Mouse (Mus musculus) lung, embryonic 16.5 days (tissue): Measurements from ENCODE around the gene Rcbtb2. TPM values are rescaled to one million over a fixed set of nuclear protein-coding genes. Genes with fewer than 3 reads are reported as not detected.

Source experiments
- ATAC-seq: fragments of 200-750 bp; cut with Nextera tagmentation; 2 replicates; pipeline ENCODE4 v1.8.0; 2017; ENCODE audit warnings: low read depth, mild to moderate bottlenecking, moderate library complexity
- H3K27ac ChIP-seq: fragments of 300-500 bp; sonication (generic); 2 replicates; pipeline ENCODE4 v1.5.1; 2014; ENCODE audit warnings: mild to moderate bottlenecking, control low read depth, low read length
- H3K27me3 ChIP-seq: fragments of 300-500 bp; sonication (generic); 2 replicates; pipeline ENCODE4 v1.6.1; 2014; ENCODE audit warnings: low read depth, low read length, mixed read lengths; ENCODE audit not compliant: control insufficient read depth, insufficient read depth
- H3K36me3 ChIP-seq: fragments of 300-500 bp; sonication (generic); 2 replicates; pipeline ENCODE4 v1.6.1; 2014; ENCODE audit warnings: low read length; ENCODE audit not compliant: control insufficient read depth, insufficient read depth
- H3K4me1 ChIP-seq: fragments of 300-500 bp; sonication (generic); replicated peaks from 2 replicates; pipeline ENCODE4 v1.6.1; 2014; ENCODE audit warnings: low read length, mixed read lengths; ENCODE audit not compliant: control insufficient read depth, insufficient read depth
- H3K4me2 ChIP-seq: fragments of 300-500 bp; sonication (generic); 2 replicates; pipeline ENCODE4 v1.6.1; 2014; ENCODE audit warnings: low read depth, low read length, control low read depth
- H3K4me3 ChIP-seq: fragments of 300-500 bp; sonication (generic); 2 replicates; pipeline ENCODE4 v1.5.1; 2014; ENCODE audit warnings: mild to moderate bottlenecking, low read length, control low read depth
- H3K9ac ChIP-seq: fragments of 300-500 bp; sonication (generic); 2 replicates; pipeline ENCODE4 v1.6.1; 2014; ENCODE audit warnings: low read length, control low read depth
- H3K9me3 ChIP-seq: fragments of 300-500 bp; sonication (generic); 2 replicates; pipeline ENCODE4 v1.6.1; 2016; ENCODE audit warnings: low read length; ENCODE audit not compliant: control insufficient read depth
- WGBS: fragments of 180-500 bp; shearing (Covaris S2); extraction: QIAGEN DNeasy Blood & Tissue Kit; methylation state at CpG from one replicate; pipeline ENCODE4 v1.1.7; 2014; 5-methylcytosine and 5-hydroxymethylcytosine counted together
- polyA plus RNA-seq: library from polyadenylated mRNA; unstranded; fragments of >200 nt; fragmentation: Nextera tagmentation; extraction: Ambion mirVana; gene quantifications from 2 replicates; pipeline ENCODE4 v1.2.1, GENCODE M21; 2015

The Rcbtb2 gene
- polyA plus RNA-seq = 99.7 and 101 TPM in 2 replicates

DNA sequence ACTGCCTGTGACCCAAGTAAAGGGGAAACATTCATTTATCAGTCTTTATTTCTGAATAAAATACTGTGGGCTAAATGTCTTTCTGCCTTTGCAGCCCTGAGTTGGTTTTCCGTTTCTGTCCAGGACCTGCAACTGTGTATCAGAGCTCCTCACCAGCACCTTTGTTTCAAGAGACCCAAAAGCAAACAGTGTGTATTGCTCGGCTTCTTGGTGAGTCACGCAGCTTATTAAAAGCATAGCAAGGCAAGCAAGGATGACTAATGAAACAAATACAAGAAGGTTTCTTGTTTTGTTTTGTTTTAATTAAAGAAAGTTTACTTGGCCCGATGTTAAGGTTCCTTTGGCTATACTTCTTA is at the start of gene Rcbtb2:
Gene Rcbtb2 (plus strand): TSS at position 115 of the 356 bp plus-strand sequence.
- Histone ChIP-seq H3K9me3 (no peaks in the 10 kb centered on the region), H3K4me3 (no peak within 1 kb of the TSS), H3K4me2 (no peak within 1 kb of the TSS), H3K4me1 (peaks cover 5% of the 10 kb centered on the region), H3K27ac (0 out of 2 replicates have a peak within 1 kb of the TSS, but pooled peaks have one; percentile 19), H3K27me3 (no peaks in the 10 kb centered on the region), H3K9ac (no peak within 1 kb of the TSS), H3K36me3 (no peaks in the 10 kb centered on the region)
- 39% methylated on average over 4 of the region's 4 CpGs for WGBS
- no peak for ATAC-seq

GRCm38 (mm10) chr14:73083563-73083962 is 39.3 kb upstream of the Rcbtb2 start:
- H3K4me1 ChIP-seq = no peaks in the 10 kb centered on the region
- no peak overlapping the region for H3K4me3 ChIP-seq
- H3K4me2 ChIP-seq = no peak overlapping the region
- H3K36me3 ChIP-seq = no peaks in the 10 kb centered on the region
- no peaks in the 10 kb centered on the region for H3K27me3 ChIP-seq
- ATAC-seq = no peak
- no peaks in the 10 kb centered on the region for H3K9me3 ChIP-seq
- WGBS = 68% methylated on average over 2 of the region's 2 CpGs
- no peak overlapping the region for H3K9ac ChIP-seq
- H3K27ac ChIP-seq = no peak overlapping the region

DNA sequence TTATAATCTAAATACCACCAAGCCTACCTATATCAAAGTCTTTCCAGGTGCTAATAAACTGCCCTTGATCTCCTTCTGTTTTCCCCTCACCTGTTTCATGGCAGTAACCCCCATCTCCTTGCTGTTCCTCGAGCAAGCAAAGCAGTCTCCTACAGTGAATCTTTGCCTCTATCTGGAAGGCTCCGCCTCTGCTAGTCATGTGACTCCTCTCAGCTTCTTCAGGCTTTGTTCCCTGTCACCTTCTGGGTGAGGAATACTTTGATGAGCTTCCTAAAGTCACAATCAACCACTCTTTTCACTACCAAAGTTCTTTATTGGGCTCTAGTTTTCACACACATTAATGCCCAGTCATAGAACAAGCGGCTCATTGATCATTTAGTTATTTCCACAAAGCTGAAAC is 36.4 kb upstream of the Rcbtb2 start:
- Histone ChIP-seq H3K9me3 (no peaks in the 10 kb centered on the region), H3K36me3 (no peaks in the 10 kb centered on the region), H3K9ac (no peak overlapping the region), H3K27ac (no peak overlapping the region), H3K27me3 (no peaks in the 10 kb centered on the region), H3K4me1 (no peaks in the 10 kb centered on the region), H3K4me3 (no peak overlapping the region), H3K4me2 (no peak overlapping the region)
- ATAC-seq = no peak
- 60% methylated on average over 3 of the region's 3 CpGs for WGBS

GRCm38 (mm10) chr14:73087247-73087646 is 35.6 kb upstream of the Rcbtb2 start:
- Histone ChIP-seq H3K27ac (no peak overlapping the region), H3K4me2 (no peak overlapping the region), H3K4me1 (no peaks in the 10 kb centered on the region), H3K4me3 (no peak overlapping the region), H3K36me3 (no peaks in the 10 kb centered on the region), H3K27me3 (no peaks in the 10 kb centered on the region), H3K9me3 (no peaks in the 10 kb centered on the region), H3K9ac (no peak overlapping the region)
- WGBS = 82% methylated on average over 5 of the region's 5 CpGs
- no peak for ATAC-seq

DNA sequence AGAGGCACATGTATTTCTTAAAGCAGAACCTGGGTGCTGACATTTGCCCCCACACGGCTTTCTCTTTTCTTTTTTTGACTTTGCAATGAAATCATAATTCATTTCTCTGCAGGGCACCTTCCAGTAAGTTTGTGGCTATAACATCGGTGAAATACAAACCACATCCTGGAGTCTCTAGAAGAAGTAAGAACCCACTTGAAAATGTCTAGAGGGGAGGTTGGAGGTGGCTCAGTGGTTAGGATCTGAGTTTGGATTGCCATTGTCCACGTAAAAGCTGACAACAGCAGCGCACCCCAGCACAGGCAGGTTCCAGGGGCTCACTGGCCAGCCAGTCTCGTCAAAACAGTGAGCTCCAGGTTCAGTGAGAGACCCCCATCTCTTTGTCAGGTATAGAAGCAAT is 35.1 kb upstream of the Rcbtb2 start:
- H3K36me3 ChIP-seq = no peaks in the 10 kb centered on the region
- no peak for ATAC-seq
- no peak overlapping the region for H3K4me3 ChIP-seq
- H3K27me3 ChIP-seq = no peaks in the 10 kb centered on the region
- H3K4me2 ChIP-seq = no peak overlapping the region
- no peaks in the 10 kb centered on the region for H3K4me1 ChIP-seq
- H3K27ac ChIP-seq = no peak overlapping the region
- no peaks in the 10 kb centered on the region for H3K9me3 ChIP-seq
- 78% methylated on average over 5 of the region's 5 CpGs for WGBS
- H3K9ac ChIP-seq = no peak overlapping the region

DNA sequence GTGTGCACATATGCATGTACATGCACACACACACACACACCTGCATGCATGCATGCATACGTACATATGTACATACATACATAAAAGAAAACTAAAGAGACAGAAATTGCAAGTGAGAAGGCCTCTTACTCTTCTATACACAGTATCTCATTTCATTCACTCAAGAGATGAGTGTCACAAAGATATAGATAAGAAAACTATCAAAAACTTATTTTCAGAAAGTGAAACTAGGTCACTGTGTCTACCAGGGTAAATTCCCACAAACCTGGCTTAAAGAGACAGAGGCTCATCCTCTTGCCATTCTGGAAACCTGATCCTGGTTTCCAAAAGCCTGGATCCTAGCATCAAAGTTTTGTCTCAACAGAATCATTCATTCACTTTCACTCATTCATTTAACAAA is 34.6 kb upstream of the Rcbtb2 start:
- 76% methylated on average over 1 of the region's 1 CpGs for WGBS
- Histone ChIP-seq H3K27me3 (no peaks in the 10 kb centered on the region), H3K4me3 (no peak overlapping the region), H3K27ac (no peak overlapping the region), H3K4me1 (no peaks in the 10 kb centered on the region), H3K9me3 (no peaks in the 10 kb centered on the region), H3K4me2 (no peak overlapping the region), H3K9ac (no peak overlapping the region), H3K36me3 (no peaks in the 10 kb centered on the region)
- no peak for ATAC-seq

GRCm38 (mm10) chr14:73092871-73093270 is 30.0 kb upstream of the Rcbtb2 start:
- Histone ChIP-seq H3K27me3 (no peaks in the 10 kb centered on the region), H3K4me2 (no peak overlapping the region), H3K9me3 (no peaks in the 10 kb centered on the region), H3K36me3 (no peaks in the 10 kb centered on the region), H3K4me3 (no peak overlapping the region), H3K9ac (no peak overlapping the region), H3K27ac (no peak overlapping the region), H3K4me1 (no peaks in the 10 kb centered on the region)
- WGBS = 87% methylated on average over 3 of the region's 3 CpGs
- no peak for ATAC-seq

- WGBS = 43% methylated on average over 13 of the region's 13 CpGs
- no peak overlapping the region for H3K27ac ChIP-seq
- ATAC-seq = no peak
- H3K4me1 ChIP-seq = no peaks in the 10 kb centered on the region
- H3K4me2 ChIP-seq = no peak overlapping the region
- H3K27me3 ChIP-seq = no peaks in the 10 kb centered on the region
- no peaks in the 10 kb centered on the region for H3K9me3 ChIP-seq
- H3K9ac ChIP-seq = no peak overlapping the region
- H3K36me3 ChIP-seq = no peaks in the 10 kb centered on the region
- no peak overlapping the region for H3K4me3 ChIP-seq
Measured at GRCm38 (mm10) chr14:73094802-73095550, 27.9 kb upstream of the Rcbtb2 start.

DNA sequence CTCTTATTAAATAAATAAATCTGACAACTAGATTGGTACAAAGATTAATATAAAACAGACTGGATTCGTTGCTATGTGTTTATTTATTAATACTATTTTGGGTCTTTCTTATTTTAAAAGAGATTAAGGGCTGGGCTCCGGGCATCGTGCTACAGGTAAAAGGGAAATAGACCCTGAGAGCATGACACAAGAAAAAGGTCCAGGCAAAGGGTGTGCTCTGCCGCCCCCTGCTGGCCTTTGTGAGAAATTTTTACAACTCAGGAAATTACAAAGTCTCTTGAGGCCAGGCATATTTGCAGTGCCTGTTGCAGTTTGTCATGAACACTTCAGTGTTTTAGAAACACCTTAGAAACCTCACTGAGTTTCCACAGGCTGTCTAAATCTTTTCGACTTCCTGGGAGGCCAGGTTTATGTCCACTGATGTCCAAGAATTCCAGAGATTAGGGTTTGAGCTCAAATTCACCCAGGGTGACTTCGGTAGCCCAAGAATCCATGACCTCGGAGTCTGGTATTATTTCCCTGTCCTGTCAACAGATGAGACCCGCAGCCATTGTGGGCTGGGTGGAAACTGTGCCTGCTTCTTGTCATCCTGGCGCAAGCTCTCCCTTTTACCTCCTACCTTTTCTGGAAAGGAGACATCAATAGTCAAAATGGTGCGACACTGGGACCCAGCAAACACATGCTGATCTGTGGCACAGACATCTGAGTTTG is 24.0 kb upstream of the Rcbtb2 start:
- no peak overlapping the region for H3K9ac ChIP-seq
- H3K27ac ChIP-seq = no peak overlapping the region
- no peaks in the 10 kb centered on the region for H3K4me1 ChIP-seq
- H3K4me3 ChIP-seq = no peak overlapping the region
- no peaks in the 10 kb centered on the region for H3K36me3 ChIP-seq
- ATAC-seq = peak; percentile 43; the same call in 1 of the 2 replicates
- WGBS = 37% methylated on average over 10 of the region's 10 CpGs
- H3K27me3 ChIP-seq = no peaks in the 10 kb centered on the region
- no peaks in the 10 kb centered on the region for H3K9me3 ChIP-seq
- no peak overlapping the region for H3K4me2 ChIP-seq
